Mouse (Mus musculus) kidney, embryonic 14.5 days (tissue): Measurements from ENCODE around the gene Uchl5. TPM values are rescaled to one million over a fixed set of nuclear protein-coding genes. Genes with fewer than 3 reads are reported as not detected.

Source experiments
- ATAC-seq: fragments of 200-750 bp; cut with Nextera tagmentation; 2 replicates; pipeline ENCODE4 v1.8.0; 2017; ENCODE audit warnings: moderate number of reproducible peaks, mild to moderate bottlenecking, moderate TSS enrichment, moderate library complexity; ENCODE audit not compliant: low FRiP score, low TSS enrichment
- H3K27ac ChIP-seq: fragments of 300-500 bp; sonication (generic); 2 replicates; pipeline ENCODE4 v1.5.1; 2014; ENCODE audit warnings: low read depth, mild to moderate bottlenecking, low read length, moderate library complexity, mixed read lengths
- H3K27me3 ChIP-seq: fragments of 300-500 bp; sonication (generic); 2 replicates; pipeline ENCODE4 v1.6.1; 2014; ENCODE audit warnings: mild to moderate bottlenecking, low read length; ENCODE audit not compliant: control insufficient read depth, insufficient read depth
- H3K36me3 ChIP-seq: fragments of 300-500 bp; sonication (generic); 2 replicates; pipeline ENCODE4 v1.6.1; 2014; ENCODE audit warnings: low read length, mixed read lengths; ENCODE audit not compliant: control insufficient read depth, insufficient read depth
- H3K4me1 ChIP-seq: fragments of 300-500 bp; sonication (generic); 2 replicates; pipeline ENCODE4 v1.6.1; 2014; ENCODE audit warnings: low read length, mixed read lengths; ENCODE audit not compliant: control insufficient read depth, insufficient read depth
- H3K4me2 ChIP-seq: fragments of 300-500 bp; sonication (generic); replicated peaks from 2 replicates; pipeline ENCODE4 v1.6.1; 2014; ENCODE audit warnings: low read depth, mild to moderate bottlenecking, low read length
- H3K4me3 ChIP-seq: fragments of 300-500 bp; sonication (generic); 2 replicates; pipeline ENCODE4 v1.5.1; 2014; ENCODE audit warnings: mild to moderate bottlenecking, low read length
- H3K9ac ChIP-seq: fragments of 300-500 bp; sonication (generic); 2 replicates; pipeline ENCODE4 v1.6.1; 2014; ENCODE audit warnings: low read depth, mild to moderate bottlenecking, low read length, moderate library complexity
- H3K9me3 ChIP-seq: fragments of 300-500 bp; sonication (generic); 2 replicates; pipeline ENCODE4 v1.6.1; 2016; ENCODE audit warnings: low read length; ENCODE audit not compliant: control insufficient read depth
- WGBS: fragments of 180-500 bp; shearing (Covaris S2); extraction: QIAGEN DNeasy Blood & Tissue Kit; methylation state at CpG from one replicate; pipeline ENCODE4 v1.1.7; 2014; 5-methylcytosine and 5-hydroxymethylcytosine counted together
- polyA plus RNA-seq: library from polyadenylated mRNA; unstranded; fragments of >200 nt; fragmentation: Nextera tagmentation; extraction: Ambion mirVana; gene quantifications from 2 replicates; pipeline ENCODE4 v1.2.1, GENCODE M21; 2014

The Uchl5 gene
- polyA plus RNA-seq, 1 experiment from 2014 or later = 87.0 TPM

DNA sequence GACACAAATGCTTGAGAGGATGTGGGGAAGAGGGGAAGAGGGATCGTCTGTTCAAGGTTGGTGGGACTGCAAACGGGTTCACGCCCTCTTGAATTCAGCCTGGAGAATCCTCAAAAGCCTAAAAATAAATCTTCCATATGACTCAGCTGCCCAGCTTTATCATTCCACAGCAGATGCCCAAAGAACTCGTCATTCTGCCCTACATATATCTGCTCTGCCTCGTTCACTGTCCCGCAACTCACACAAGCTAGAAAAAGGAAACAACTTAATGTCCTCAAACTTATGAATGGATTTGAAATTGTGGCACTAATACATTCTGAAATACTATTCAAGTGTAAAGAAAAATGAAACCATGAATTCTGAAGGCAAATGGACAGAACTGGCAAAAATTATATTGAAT lies 3.2 kb upstream of the Uchl5 start:
- H3K4me2 ChIP-seq = no peak overlapping the region
- H3K4me3 ChIP-seq = no peak overlapping the region
- no peaks in the 10 kb centered on the region for H3K27me3 ChIP-seq
- no peak overlapping the region for H3K27ac ChIP-seq
- H3K9ac ChIP-seq = no peak overlapping the region
- H3K36me3 ChIP-seq = peaks cover 6% of the 10 kb centered on the region; the same call in 1 of the 2 replicates
- H3K9me3 ChIP-seq = no peaks in the 10 kb centered on the region
- peaks cover 8% of the 10 kb centered on the region for H3K4me1 ChIP-seq
- ATAC-seq = no peak
- WGBS = 78% methylated on average over 6 of the region's 6 CpGs

GRCm38 (mm10) chr1:143777558-143778218 lies 616 bp downstream of the Uchl5 start:
- WGBS = under 1% methylated on average over 38 of the region's 39 CpGs
- H3K27me3 ChIP-seq = no peaks in the 10 kb centered on the region

DNA sequence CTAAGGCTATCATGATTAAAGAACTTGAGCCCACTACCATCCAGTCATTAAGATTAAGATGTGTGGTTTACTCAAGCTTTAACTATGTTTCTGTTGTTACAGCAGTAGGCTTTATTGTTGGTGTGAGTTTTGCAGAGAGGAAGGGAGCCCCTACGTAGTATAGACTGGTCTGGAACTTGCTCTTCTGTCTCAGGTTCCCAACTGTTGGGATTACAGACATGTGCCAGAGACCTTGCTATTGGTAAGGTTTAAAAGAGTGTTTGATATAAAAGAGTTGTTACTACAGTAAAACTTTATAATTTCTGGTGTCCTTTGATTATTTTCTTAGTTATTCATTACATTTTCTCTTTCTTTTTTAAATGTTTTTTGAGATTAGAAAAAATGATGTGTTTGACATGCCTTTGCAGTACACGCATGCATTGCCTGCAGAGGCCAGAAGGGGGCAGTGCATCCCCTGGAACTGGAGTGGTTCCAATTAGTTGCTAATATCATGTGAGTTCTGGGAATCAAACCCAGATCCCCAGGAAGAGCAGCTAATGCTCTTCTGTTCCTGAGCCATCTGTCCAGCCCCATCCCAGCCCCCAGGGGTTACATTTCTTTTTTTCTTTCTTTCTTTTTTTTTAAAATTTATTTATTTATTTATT lies 11.6 kb downstream of the Uchl5 start:
- Histone ChIP-seq H3K27ac (no peak overlapping the region), H3K4me3 (no peak overlapping the region), H3K4me2 (no peak overlapping the region), H3K4me1 (no peaks in the 10 kb centered on the region), H3K27me3 (no peaks in the 10 kb centered on the region), H3K9ac (no peak overlapping the region), H3K36me3 (peaks cover 4% of the 10 kb centered on the region; the same call in 1 of the 2 replicates), H3K9me3 (no peaks in the 10 kb centered on the region)
- no peak for ATAC-seq
- WGBS = 94% methylated on average over 2 of the region's 2 CpGs

More at GRCm38 (mm10) chr1:143777558-143778218, 616 bp downstream of the Uchl5 start:
- Histone ChIP-seq H3K4me1 (peaks cover 9% of the 10 kb centered on the region), H3K9ac (peak overlapping the region; percentile 79), H3K36me3 (no peaks in the 10 kb centered on the region), H3K4me3 (peak overlapping the region; percentile 63), H3K9me3 (no peaks in the 10 kb centered on the region), H3K27ac (peak overlapping the region; percentile 34; the same call in 1 of the 2 replicates), H3K4me2 (peak overlapping the region; percentile 71)
- peak; percentile 60 for ATAC-seq

GRCm38 (mm10) chr1:143803537-143803936 lies 26.5 kb downstream of the Uchl5 start:
- Histone ChIP-seq H3K4me3 (no peak overlapping the region), H3K9me3 (no peaks in the 10 kb centered on the region), H3K4me2 (no peak overlapping the region), H3K27me3 (no peaks in the 10 kb centered on the region), H3K27ac (no peak overlapping the region), H3K4me1 (no peaks in the 10 kb centered on the region), H3K36me3 (peaks cover 11% of the 10 kb centered on the region; the same call in 1 of the 2 replicates), H3K9ac (no peak overlapping the region)
- peak; percentile 79 for ATAC-seq
- WGBS = 49% methylated on average over 4 of the region's 4 CpGs

- no peaks in the 10 kb centered on the region for H3K9me3 ChIP-seq
- peaks cover 7% of the 10 kb centered on the region; the same call in 1 of the 2 replicates for H3K36me3 ChIP-seq
- no peak overlapping the region for H3K9ac ChIP-seq
- ATAC-seq = no peak
- no peaks in the 10 kb centered on the region for H3K27me3 ChIP-seq
- H3K4me2 ChIP-seq = no peak overlapping the region
- no peaks in the 10 kb centered on the region for H3K4me1 ChIP-seq
- no peak overlapping the region for H3K4me3 ChIP-seq
- no peak overlapping the region for H3K27ac ChIP-seq
- 87% methylated on average over 6 of the region's 6 CpGs for WGBS
Measured at GRCm38 (mm10) chr1:143809062-143809461, 32.0 kb downstream of the Uchl5 start.

DNA sequence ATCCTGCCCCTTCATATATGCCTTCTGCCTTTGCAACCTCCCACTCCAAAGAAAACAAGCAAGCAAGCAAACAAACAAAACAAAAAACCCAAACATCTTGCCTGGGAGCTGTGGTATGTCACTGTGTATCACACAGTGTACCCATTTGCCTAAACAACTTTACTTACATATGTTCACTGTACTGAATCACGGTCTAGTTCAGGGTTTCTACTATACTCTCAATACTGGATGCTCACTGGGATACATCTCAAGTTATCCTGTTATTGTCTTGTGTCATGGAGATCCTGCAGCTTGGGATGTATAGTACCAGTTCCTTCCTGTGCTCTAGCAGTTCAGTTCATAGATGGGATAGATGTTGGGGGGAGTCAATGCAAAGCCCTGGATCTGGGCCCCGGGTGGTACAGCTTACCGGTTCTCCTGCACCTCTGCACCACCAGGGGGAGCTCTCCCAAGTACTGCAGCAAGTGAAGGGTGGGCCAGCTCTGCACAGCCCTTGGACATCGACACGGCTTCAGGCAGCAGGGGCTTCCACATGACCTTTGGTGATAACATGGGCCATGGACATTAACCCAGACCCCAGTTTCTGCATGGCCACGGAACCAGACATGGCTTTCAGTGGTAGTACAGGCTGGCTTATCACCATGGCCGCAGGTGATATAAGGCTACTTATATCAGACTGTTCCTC lies 36.7 kb downstream of the Uchl5 start:
- WGBS = 42% methylated on average over 7 of the region's 7 CpGs
- Histone ChIP-seq H3K4me1 (no peaks in the 10 kb centered on the region), H3K4me2 (no peak overlapping the region), H3K9ac (no peak overlapping the region), H3K4me3 (no peak overlapping the region), H3K27ac (no peak overlapping the region), H3K9me3 (no peaks in the 10 kb centered on the region), H3K27me3 (no peaks in the 10 kb centered on the region), H3K36me3 (no peaks in the 10 kb centered on the region)
- peak; percentile 95 for ATAC-seq

GRCm38 (mm10) chr1:143820096-143820877 lies 43.2 kb downstream of the Uchl5 start:
- H3K27me3 ChIP-seq = no peaks in the 10 kb centered on the region
- no peak for ATAC-seq
- H3K9me3 ChIP-seq = no peaks in the 10 kb centered on the region

GRCm38 (mm10) chr1:143822677-143823076 lies 45.6 kb downstream of the Uchl5 start:
- H3K4me2 ChIP-seq = no peak overlapping the region
- H3K9me3 ChIP-seq = no peaks in the 10 kb centered on the region
- no peak for ATAC-seq
- H3K4me1 ChIP-seq = no peaks in the 10 kb centered on the region
- no peaks in the 10 kb centered on the region for H3K36me3 ChIP-seq
- H3K27me3 ChIP-seq = no peaks in the 10 kb centered on the region
- no peak overlapping the region for H3K9ac ChIP-seq
- no peak overlapping the region for H3K27ac ChIP-seq
- H3K4me3 ChIP-seq = no peak overlapping the region
- WGBS = 88% methylated on average over 3 of the region's 3 CpGs

More at GRCm38 (mm10) chr1:143820096-143820877, 43.2 kb downstream of the Uchl5 start:
- no peak overlapping the region for H3K9ac ChIP-seq
- no peak overlapping the region for H3K4me2 ChIP-seq
- no peak overlapping the region for H3K4me3 ChIP-seq
- H3K36me3 ChIP-seq = no peaks in the 10 kb centered on the region
- no peaks in the 10 kb centered on the region for H3K4me1 ChIP-seq
- H3K27ac ChIP-seq = no peak overlapping the region
- WGBS = 84% methylated on average over 2 of the region's 2 CpGs
